Mouse (Mus musculus) B cell, adult 2 months (primary cell): Measurements from ENCODE around the gene Copa.

Experiments
- DNase-seq, 2 experiments: peaks; one replicate each; pipeline ENCODE4 v3.0.0; 2022

Copa gene

GRCm38 (mm10) chr1:172094295-172094694 is 12.0 kb downstream of the Copa start:
- DNase-seq: no peak

- no peak for DNase-seq
Measured at GRCm38 (mm10) chr1:172095202-172095601, 12.9 kb downstream of the Copa start.

GRCm38 (mm10) chr1:172099325-172100033 is 17.1 kb downstream of the Copa start:
- no peak for DNase-seq

- DNase-seq: no peak
Measured at GRCm38 (mm10) chr1:172103619-172104018, 21.3 kb downstream of the Copa start.

- DNase-seq: no peak
Measured at GRCm38 (mm10) chr1:172105101-172105500, 22.8 kb downstream of the Copa start.

- DNase-seq: no peak
Measured at GRCm38 (mm10) chr1:172107777-172108477, 25.6 kb downstream of the Copa start.

GRCm38 (mm10) chr1:172116948-172117347 is 34.6 kb downstream of the Copa start:
- DNase-seq: no peak

GRCm38 (mm10) chr1:172119100-172119499 is 36.8 kb downstream of the Copa start:
- DNase-seq: no peak

GRCm38 (mm10) chr1:172119720-172120119 is 37.4 kb downstream of the Copa start:
- peak; percentile 40 to 51 for DNase-seq

GRCm38 (mm10) chr1:172122671-172123070 is 40.3 kb downstream of the Copa start:
- DNase-seq: no peak

GRCm38 (mm10) chr1:172124572-172124971 is 42.2 kb downstream of the Copa start:
- DNase-seq: no peak

GRCm38 (mm10) chr1:172126376-172127347 is 44.3 kb downstream of the Copa start, which contains the start of gene Pex19:
Pex19 (plus strand) TSS chr1:172126755.
- peak; percentile 79 for DNase-seq

- DNase-seq: no peak
Measured at GRCm38 (mm10) chr1:172127487-172127886, 45.2 kb downstream of the Copa start.

GRCm38 (mm10) chr1:172128563-172128962 is 46.2 kb downstream of the Copa start:
- no peak for DNase-seq

GRCm38 (mm10) chr1:172129108-172129507 is 46.8 kb downstream of the Copa start:
- DNase-seq: no peak

GRCm38 (mm10) chr1:172129780-172130179 is 47.5 kb downstream of the Copa start:
- DNase-seq: no peak

GRCm38 (mm10) chr1:172132319-172132718 is 50.0 kb downstream of the Copa start:
- DNase-seq: no peak

- DNase-seq: no peak
Measured at GRCm38 (mm10) chr1:172133535-172133934, 51.2 kb downstream of the Copa start.

GRCm38 (mm10) chr1:172134072-172134471 is 51.7 kb downstream of the Copa start:
- DNase-seq: no peak

- DNase-seq: no peak
Measured at GRCm38 (mm10) chr1:172140160-172140559, 57.8 kb downstream of the Copa start.

- DNase-seq: no peak
Measured at GRCm38 (mm10) chr1:172140825-172141224, 58.5 kb downstream of the Copa start.

- DNase-seq: no peak
Measured at GRCm38 (mm10) chr1:172141529-172141928, 59.2 kb downstream of the Copa start.

GRCm38 (mm10) chr1:172143570-172143969 is 61.2 kb downstream of the Copa start:
- DNase-seq: peak; percentile 65 to 69
